Mouse (Mus musculus) bone marrow, adult 2 months (tissue): ENCODE measurements around the gene Cdadc1. TPM values are rescaled to one million over a fixed set of nuclear protein-coding genes. Genes with fewer than 3 reads are reported as not detected.

Experiments
- H3K27ac ChIP-seq: fragments of 200-500 bp; 2 replicates; pipeline ENCODE4 v1.5.1; 2012; ENCODE audit warnings: low read depth, mild to moderate bottlenecking, control low read depth, inconsistent platforms, low read length; ENCODE audit not compliant: control insufficient read depth, poor library complexity, insufficient read depth
- H3K4me1 ChIP-seq: fragments of 200-500 bp; 2 replicates; pipeline ENCODE4 v1.6.1; 2011; ENCODE audit warnings: low read length; ENCODE audit not compliant: control insufficient read depth, insufficient read depth
- H3K4me3 ChIP-seq: fragments of 200-500 bp; replicated peaks from 2 replicates; pipeline ENCODE3; 2011; ENCODE audit warnings: mild to moderate bottlenecking, low read depth, low read length, control low read depth; ENCODE audit not compliant: control insufficient read depth
- CTCF ChIP-seq: fragments of 200-500 bp; IDR thresholded peaks from 2 replicates; pipeline ENCODE4 v1.5.1; 2011; ENCODE audit warnings: low read length, control low read depth; ENCODE audit not compliant: control insufficient read depth, insufficient read depth
- POLR2A ChIP-seq: fragments of 200-500 bp; IDR thresholded peaks from 2 replicates; pipeline ENCODE4 v1.6.1; 2011; ENCODE audit warnings: low read depth, mild to moderate bottlenecking, control low read depth, low read length, borderline replicate concordance; ENCODE audit not compliant: control insufficient read depth
- WGBS: fragments of 180-500 bp; shearing (Covaris S2); methylation state at CpG from one replicate; pipeline ENCODE4 v1.1.7; 2018; 5-methylcytosine and 5-hydroxymethylcytosine counted together
- polyA plus RNA-seq: library from polyadenylated mRNA; stranded (reverse); fragments of >200 nt; gene quantifications from 2 replicates; pipeline ENCODE4 v1.2.4, GENCODE M21; 2011; ENCODE audit warnings: low replicate concordance; ENCODE audit not compliant: missing spikeins, insufficient read depth, insufficient read length

Gene Cdadc1
- polyA plus RNA-seq, 1 experiment, result 24.1 TPM

DNA sequence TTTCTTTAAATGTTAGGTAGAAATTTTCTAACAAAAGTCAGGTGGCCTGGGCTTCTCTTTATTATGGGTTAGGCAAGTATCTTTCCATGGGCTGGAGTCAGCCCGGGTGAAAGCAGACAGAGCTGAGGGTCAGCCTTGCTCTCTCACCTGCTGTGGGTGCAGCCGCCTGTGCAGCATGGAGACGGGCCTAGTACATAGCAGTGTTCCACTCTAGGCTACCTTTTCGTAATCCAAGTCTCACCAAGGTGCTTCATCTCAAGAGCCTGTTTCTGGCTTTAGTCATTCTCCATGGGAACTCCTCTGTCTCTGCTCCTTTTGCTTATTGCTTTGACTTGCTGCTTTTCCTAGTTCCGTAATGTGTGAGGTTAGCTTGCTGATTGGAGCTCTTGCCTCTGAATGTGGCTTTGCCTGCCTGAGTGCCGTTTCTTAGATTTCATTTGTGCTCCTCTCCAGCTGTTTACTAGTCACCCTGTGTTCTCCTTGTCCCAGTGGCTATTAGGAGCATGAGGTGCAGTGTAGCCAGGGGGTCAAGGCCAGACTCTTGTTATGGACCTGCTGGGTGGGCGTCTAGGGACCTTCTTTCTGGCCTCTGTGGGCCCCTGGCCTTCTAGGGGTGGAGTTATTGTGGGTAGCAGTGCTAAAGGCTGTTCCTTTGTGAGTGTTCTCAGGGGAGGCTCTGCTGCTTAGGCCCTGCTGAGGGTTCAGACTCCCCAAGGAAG lies 51.4 kb downstream of the Cdadc1 start:
- TF ChIP-seq CTCF (no peak), POLR2A (no peak)
- 87% methylated on average over 7 of the region's 7 CpGs for WGBS
- no peak overlapping the region for H3K27ac ChIP-seq
- no peaks in the 10 kb centered on the region for H3K4me1 ChIP-seq
- no peak overlapping the region for H3K4me3 ChIP-seq

DNA sequence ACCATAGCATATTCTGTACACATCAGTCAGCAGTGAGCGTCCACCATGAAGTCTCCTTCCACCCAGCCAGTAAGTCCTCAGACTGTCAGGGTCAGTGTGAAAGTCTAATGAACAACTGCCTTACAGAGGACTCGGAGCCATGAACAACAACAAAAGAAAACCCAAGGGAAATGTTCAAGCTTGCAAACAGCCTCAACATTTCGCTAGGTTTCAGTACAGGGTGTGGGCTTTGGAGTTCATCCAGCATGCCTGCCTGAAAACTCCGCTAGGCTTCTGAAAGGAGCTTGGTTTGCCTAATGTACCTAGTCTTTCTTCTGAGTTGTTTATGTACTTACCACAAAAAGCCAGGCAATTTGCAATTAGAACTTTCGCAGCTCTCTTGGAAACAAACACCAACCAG lies 53.8 kb downstream of the Cdadc1 start:
- Histone ChIP-seq H3K27ac (no peak overlapping the region), H3K4me1 (no peaks in the 10 kb centered on the region), H3K4me3 (no peak overlapping the region)
- TF ChIP-seq CTCF, result no peak
- no peak for TF ChIP-seq POLR2A
- WGBS, result 84% methylated on average over 5 of the region's 5 CpGs

DNA sequence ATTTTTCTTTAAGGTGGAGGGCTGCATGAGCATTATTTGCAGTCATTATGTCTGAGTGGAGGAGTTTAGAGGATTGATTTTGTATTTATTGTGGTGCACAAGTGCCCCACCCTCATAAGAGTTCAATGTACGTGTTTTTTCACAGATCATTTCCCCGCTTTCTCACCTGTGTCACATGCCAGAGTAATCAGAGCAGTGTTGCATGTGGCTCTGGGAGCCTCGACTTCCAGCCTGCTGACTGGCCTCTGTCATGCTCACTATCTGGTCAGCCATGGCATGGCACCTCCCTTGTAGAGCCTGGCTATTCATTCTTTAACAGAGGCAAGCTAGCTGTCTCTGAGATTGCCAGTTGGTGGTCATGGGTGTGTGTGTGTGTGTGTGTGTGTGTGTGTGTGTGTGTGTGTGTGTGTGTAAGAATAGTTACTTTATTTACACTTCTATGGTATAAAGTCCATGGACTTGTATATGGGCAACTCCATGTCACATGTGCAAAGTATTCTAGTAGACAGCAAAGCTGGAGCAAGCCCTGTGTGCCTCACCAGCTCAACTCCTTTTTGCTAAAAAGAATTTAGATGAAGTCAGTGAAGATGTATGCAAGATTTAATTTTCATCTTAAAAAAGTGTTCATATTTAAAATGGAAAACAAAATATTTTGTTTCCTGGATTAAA lies 54.5 kb downstream of the Cdadc1 start:
- 78% methylated on average over 3 of the region's 3 CpGs for WGBS
- Histone ChIP-seq H3K4me3 (no peak overlapping the region), H3K4me1 (no peaks in the 10 kb centered on the region), H3K27ac (no peak overlapping the region)
- TF ChIP-seq CTCF (no peak), POLR2A (no peak)

DNA sequence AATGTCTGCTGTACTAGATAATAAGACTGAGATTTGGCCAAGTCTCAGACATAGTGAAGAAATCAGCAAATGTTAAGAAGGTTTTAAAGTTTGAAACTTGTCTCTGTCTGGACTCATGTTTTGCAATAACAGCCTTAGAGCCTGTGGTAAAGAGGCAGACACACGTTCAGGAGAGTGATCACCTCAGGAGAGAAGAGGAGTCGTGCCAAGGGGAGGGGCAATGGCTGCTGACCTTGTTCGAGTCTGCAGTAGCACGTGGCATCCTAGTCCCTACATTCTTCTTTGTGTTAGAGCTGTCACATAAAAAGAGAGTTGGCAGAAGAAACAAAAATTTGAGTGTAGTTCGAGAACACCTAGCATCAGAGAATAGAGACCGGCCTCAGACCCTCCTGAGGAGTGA lies 57.0 kb downstream of the Cdadc1 start:
- no peaks in the 10 kb centered on the region for H3K4me1 ChIP-seq
- no peak for TF ChIP-seq CTCF
- no peak for TF ChIP-seq POLR2A
- H3K4me3 ChIP-seq, result no peak overlapping the region
- no peak overlapping the region for H3K27ac ChIP-seq
- 79% methylated on average over 6 of the region's 6 CpGs for WGBS

DNA sequence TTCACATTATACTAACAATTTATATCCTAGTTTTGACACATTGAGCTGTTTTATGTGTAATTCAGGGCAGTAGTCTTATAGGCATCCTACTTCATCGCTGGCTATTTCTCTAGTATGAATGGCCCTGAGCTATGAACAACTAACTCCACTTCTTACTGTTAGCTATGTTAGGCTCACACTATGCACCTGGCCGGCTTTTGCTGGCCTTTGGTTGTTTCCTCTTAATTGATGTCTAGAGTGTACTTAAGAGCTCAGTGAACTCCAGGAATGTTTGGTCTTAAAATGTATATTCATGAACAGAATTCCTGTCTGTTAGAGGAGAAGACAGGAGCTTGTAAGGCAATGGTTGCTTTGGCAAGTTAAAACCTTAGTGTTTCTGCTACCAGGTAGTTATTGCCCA lies 57.5 kb downstream of the Cdadc1 start:
- WGBS, result 86% methylated on average over 2 of the region's 2 CpGs

DNA sequence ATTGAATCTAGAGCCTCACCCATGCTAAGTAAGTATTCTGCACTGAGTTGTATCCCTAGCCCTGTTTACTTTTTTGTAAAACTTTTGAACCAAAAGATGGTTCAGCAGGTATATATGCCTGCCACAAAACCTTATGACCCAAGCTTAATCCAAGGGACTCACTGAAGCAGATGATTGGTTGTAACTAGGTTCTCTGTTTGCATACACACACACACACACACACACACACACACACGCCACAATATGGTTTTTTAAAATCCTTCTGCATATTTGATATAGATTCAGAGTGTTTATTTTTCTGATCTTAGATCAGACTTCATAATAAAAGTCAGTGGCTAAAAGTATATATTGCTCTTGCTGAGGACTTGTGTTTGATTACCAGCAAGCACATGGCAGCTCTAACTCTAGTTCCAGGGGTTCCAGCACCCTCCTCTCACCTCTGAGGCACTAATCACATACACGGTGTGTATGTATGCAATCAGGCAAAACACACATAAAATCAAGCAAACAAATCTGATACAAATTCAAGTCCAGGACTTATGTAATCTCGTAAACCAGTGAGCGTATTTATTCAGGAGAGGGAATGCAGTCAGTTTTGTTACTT lies 59.8 kb downstream of the Cdadc1 start:
- Histone ChIP-seq H3K4me3 (no peak overlapping the region), H3K27ac (no peak overlapping the region), H3K4me1 (no peaks in the 10 kb centered on the region)
- 84% methylated on average over 4 of the region's 4 CpGs for WGBS
- TF ChIP-seq CTCF, result no peak
- TF ChIP-seq POLR2A, result no peak

More for the DNA sequence above, 57.5 kb downstream of the Cdadc1 start:
- no peaks in the 10 kb centered on the region for H3K4me1 ChIP-seq
- TF ChIP-seq POLR2A (no peak), CTCF (no peak)
- no peak overlapping the region for H3K4me3 ChIP-seq
- H3K27ac ChIP-seq, result no peak overlapping the region

DNA sequence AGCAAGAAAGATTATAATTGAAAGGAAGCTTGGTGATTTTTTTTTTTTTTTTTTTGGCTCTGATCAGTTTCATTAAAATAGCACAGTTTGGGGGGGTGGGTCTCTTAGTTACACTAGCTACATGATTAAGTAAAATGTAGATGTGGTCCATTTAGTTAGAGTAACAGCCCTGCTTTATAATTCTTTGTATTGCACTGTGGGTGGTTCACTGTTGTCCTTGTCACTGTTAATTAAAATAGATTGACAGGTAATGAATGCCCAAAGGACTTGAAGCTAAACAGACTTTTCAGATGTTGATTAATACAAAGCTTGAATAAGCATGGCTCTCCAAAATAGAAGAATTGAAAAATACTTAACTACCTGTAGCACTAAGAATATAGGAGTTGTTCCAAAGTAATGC lies 63.9 kb downstream of the Cdadc1 start:
- H3K4me1 ChIP-seq, result no peaks in the 10 kb centered on the region
- H3K4me3 ChIP-seq, result no peak overlapping the region
- H3K27ac ChIP-seq, result no peak overlapping the region
- TF ChIP-seq POLR2A (no peak), CTCF (no peak)

DNA sequence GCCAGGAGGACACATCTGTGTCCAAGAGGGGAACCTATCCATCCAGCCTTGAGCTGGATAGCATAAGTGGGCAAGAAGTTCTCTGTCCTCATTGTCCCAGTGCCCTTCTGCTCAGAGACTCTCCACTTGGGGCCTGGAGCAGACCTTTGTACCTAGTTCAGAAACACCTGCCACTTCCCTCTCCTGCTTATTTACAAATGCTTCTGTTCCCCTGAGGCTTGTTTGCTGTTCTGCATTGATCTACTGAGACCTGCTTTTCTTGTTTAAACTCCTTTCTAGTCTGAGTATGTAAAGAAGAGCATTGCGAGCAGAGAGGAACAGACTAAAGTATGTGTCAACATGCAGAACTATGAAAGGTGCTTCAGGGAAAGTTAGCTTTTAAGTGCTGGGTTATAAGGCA lies 64.8 kb downstream of the Cdadc1 start:
- TF ChIP-seq CTCF, result no peak
- no peak for TF ChIP-seq POLR2A
- Histone ChIP-seq H3K4me3 (no peak overlapping the region), H3K27ac (no peak overlapping the region), H3K4me1 (no peaks in the 10 kb centered on the region)
- 81% methylated on average over 1 of the region's 1 CpGs for WGBS
